Mouse (Mus musculus): Measurements from ENCODE around the gene Gtf2i. TPM values are rescaled to one million over a fixed set of nuclear protein-coding genes. Genes with fewer than 3 reads are reported as not detected.

Gtf2i gene
- polyA plus RNA-seq, 1 experiment from 2014 or later: 211 TPM

GRCm38 (mm10) chr5:134304639-134305038 lies 9.9 kb downstream of the Gtf2i start:
- H3K36me3 ChIP-seq (ENCODE audit: control insufficient read depth, insufficient read depth, low read length): peaks cover 41% of the 10 kb centered on the region
- WGBS: 78% methylated on average over 6 of the region's 6 CpGs

GRCm38 (mm10) chr5:134295277-134296050 lies 19.1 kb downstream of the Gtf2i start:
- 94% methylated on average over 16 of the region's 16 CpGs for WGBS
- peaks cover 37% of the 10 kb centered on the region for H3K36me3 ChIP-seq (ENCODE audit: control insufficient read depth, insufficient read depth, low read length)
- H3K9ac ChIP-seq (ENCODE audit: low read length): no peak overlapping the region
- no peaks in the 10 kb centered on the region for H3K4me1 ChIP-seq (ENCODE audit: control insufficient read depth, insufficient read depth, low read length)
- no peak overlapping the region for H3K27ac ChIP-seq (replicated peaks; ENCODE audit: low read depth, low read length)
- H3K4me2 ChIP-seq (ENCODE audit: low read depth, severe bottlenecking): no peak overlapping the region
- H3K9me3 ChIP-seq (ENCODE audit: control insufficient read depth, low read length): no peaks in the 10 kb centered on the region; the same call in 1 of the 2 replicates
- no peaks in the 10 kb centered on the region for H3K27me3 ChIP-seq (ENCODE audit: control insufficient read depth, insufficient read depth, low read length)
- no peak for ATAC-seq (ENCODE audit: insufficient number of reproducible peaks, low FRiP score, low TSS enrichment, low read depth)
- H3K4me3 ChIP-seq (ENCODE audit: low read depth, low read length): no peak overlapping the region
- DNase-seq (ENCODE audit: low spot score): no peak

More at GRCm38 (mm10) chr5:134304639-134305038, 9.9 kb downstream of the Gtf2i start:
- no peak overlapping the region for H3K9ac ChIP-seq (ENCODE audit: low read length)
- no peaks in the 10 kb centered on the region for H3K4me1 ChIP-seq (ENCODE audit: control insufficient read depth, insufficient read depth, low read length)
- no peak for ATAC-seq (ENCODE audit: insufficient number of reproducible peaks, low FRiP score, low TSS enrichment, low read depth)
- H3K27me3 ChIP-seq (ENCODE audit: control insufficient read depth, insufficient read depth, low read length): no peaks in the 10 kb centered on the region
- no peak overlapping the region for H3K4me3 ChIP-seq (ENCODE audit: low read depth, low read length)
- no peak overlapping the region for H3K27ac ChIP-seq (replicated peaks; ENCODE audit: low read depth, low read length)
- H3K9me3 ChIP-seq (ENCODE audit: control insufficient read depth, low read length): no peaks in the 10 kb centered on the region; the same call in 1 of the 2 replicates
- no peak for DNase-seq (ENCODE audit: low spot score)
- no peak overlapping the region for H3K4me2 ChIP-seq (ENCODE audit: low read depth, severe bottlenecking)

- Histone ChIP-seq H3K27me3 (ENCODE audit: control insufficient read depth, insufficient read depth, low read length) (no peaks in the 10 kb centered on the region), H3K9me3 (ENCODE audit: control insufficient read depth, low read length) (no peaks in the 10 kb centered on the region; the same call in 1 of the 2 replicates), H3K4me1 (ENCODE audit: control insufficient read depth, insufficient read depth, low read length) (no peaks in the 10 kb centered on the region), H3K36me3 (ENCODE audit: control insufficient read depth, insufficient read depth, low read length) (peaks cover 41% of the 10 kb centered on the region), H3K4me2 (ENCODE audit: low read depth, severe bottlenecking) (no peak overlapping the region), H3K9ac (ENCODE audit: low read length) (no peak overlapping the region), H3K4me3 (ENCODE audit: low read depth, low read length) (no peak overlapping the region), H3K27ac (replicated peaks; ENCODE audit: low read depth, low read length) (no peak overlapping the region)
- WGBS: 94% methylated on average over 7 of the region's 7 CpGs
- ATAC-seq (ENCODE audit: insufficient number of reproducible peaks, low FRiP score, low TSS enrichment, low read depth): no peak
- DNase-seq (ENCODE audit: low spot score): no peak
These were observed 20.0 kb downstream of the Gtf2i start for GRCm38 (mm10) chr5:134294606-134295005.

- ATAC-seq (ENCODE audit: insufficient number of reproducible peaks, low FRiP score, low TSS enrichment, low read depth) (no peak), DNase-seq (ENCODE audit: low spot score) (no peak)
- no peak overlapping the region for H3K4me3 ChIP-seq (ENCODE audit: low read depth, low read length)
- H3K36me3 ChIP-seq (ENCODE audit: control insufficient read depth, insufficient read depth, low read length): peaks cover 55% of the 10 kb centered on the region
- H3K9ac ChIP-seq (ENCODE audit: low read length): no peak overlapping the region
- H3K9me3 ChIP-seq (ENCODE audit: control insufficient read depth, low read length): no peaks in the 10 kb centered on the region
- no peak overlapping the region for H3K4me2 ChIP-seq (ENCODE audit: low read depth, severe bottlenecking)
- WGBS: 97% methylated on average over 6 of the region's 6 CpGs
- no peaks in the 10 kb centered on the region for H3K4me1 ChIP-seq (ENCODE audit: control insufficient read depth, insufficient read depth, low read length)
- H3K27ac ChIP-seq (replicated peaks; ENCODE audit: low read depth, low read length): no peak overlapping the region
- H3K27me3 ChIP-seq (ENCODE audit: control insufficient read depth, insufficient read depth, low read length): no peaks in the 10 kb centered on the region
These were observed 23.5 kb downstream of the Gtf2i start for GRCm38 (mm10) chr5:134291096-134291495.

GRCm38 (mm10) chr5:134289935-134290560 lies 24.5 kb downstream of the Gtf2i start:
- Histone ChIP-seq H3K4me3 (ENCODE audit: low read depth, low read length) (no peak overlapping the region), H3K4me2 (ENCODE audit: low read depth, severe bottlenecking) (no peak overlapping the region), H3K4me1 (ENCODE audit: control insufficient read depth, insufficient read depth, low read length) (no peaks in the 10 kb centered on the region), H3K27ac (replicated peaks; ENCODE audit: low read depth, low read length) (no peak overlapping the region), H3K36me3 (ENCODE audit: control insufficient read depth, insufficient read depth, low read length) (peaks cover 59% of the 10 kb centered on the region), H3K9ac (ENCODE audit: low read length) (no peak overlapping the region), H3K9me3 (ENCODE audit: control insufficient read depth, low read length) (no peaks in the 10 kb centered on the region), H3K27me3 (ENCODE audit: control insufficient read depth, insufficient read depth, low read length) (no peaks in the 10 kb centered on the region)
- ATAC-seq (ENCODE audit: insufficient number of reproducible peaks, low FRiP score, low TSS enrichment, low read depth) (no peak), DNase-seq (ENCODE audit: low spot score) (no peak)
- WGBS: 90% methylated on average over 12 of the region's 12 CpGs

GRCm38 (mm10) chr5:134288071-134288470 lies 26.5 kb downstream of the Gtf2i start:
- Histone ChIP-seq H3K4me2 (ENCODE audit: low read depth, severe bottlenecking) (no peak overlapping the region), H3K27ac (replicated peaks; ENCODE audit: low read depth, low read length) (no peak overlapping the region), H3K9ac (ENCODE audit: low read length) (no peak overlapping the region), H3K4me3 (ENCODE audit: low read depth, low read length) (no peak overlapping the region), H3K4me1 (ENCODE audit: control insufficient read depth, insufficient read depth, low read length) (no peaks in the 10 kb centered on the region), H3K9me3 (ENCODE audit: control insufficient read depth, low read length) (no peaks in the 10 kb centered on the region), H3K27me3 (ENCODE audit: control insufficient read depth, insufficient read depth, low read length) (no peaks in the 10 kb centered on the region), H3K36me3 (ENCODE audit: control insufficient read depth, insufficient read depth, low read length) (peaks cover 65% of the 10 kb centered on the region)
- DNase-seq (ENCODE audit: low spot score): no peak
- ATAC-seq (ENCODE audit: insufficient number of reproducible peaks, low FRiP score, low TSS enrichment, low read depth): no peak
- WGBS: 94% methylated on average over 3 of the region's 3 CpGs

GRCm38 (mm10) chr5:134284921-134285320 lies 29.6 kb downstream of the Gtf2i start:
- WGBS: 96% methylated on average over 12 of the region's 12 CpGs
- ATAC-seq (ENCODE audit: insufficient number of reproducible peaks, low FRiP score, low TSS enrichment, low read depth) (no peak), DNase-seq (ENCODE audit: low spot score) (no peak)
- no peaks in the 10 kb centered on the region for H3K4me1 ChIP-seq (ENCODE audit: control insufficient read depth, insufficient read depth, low read length)
- no peak overlapping the region for H3K4me3 ChIP-seq (ENCODE audit: low read depth, low read length)
- H3K27me3 ChIP-seq (ENCODE audit: control insufficient read depth, insufficient read depth, low read length): no peaks in the 10 kb centered on the region
- H3K27ac ChIP-seq (replicated peaks; ENCODE audit: low read depth, low read length): no peak overlapping the region
- H3K4me2 ChIP-seq (ENCODE audit: low read depth, severe bottlenecking): no peak overlapping the region
- H3K9ac ChIP-seq (ENCODE audit: low read length): no peak overlapping the region
- H3K9me3 ChIP-seq (ENCODE audit: control insufficient read depth, low read length): no peaks in the 10 kb centered on the region
- H3K36me3 ChIP-seq (ENCODE audit: control insufficient read depth, insufficient read depth, low read length): peaks cover 54% of the 10 kb centered on the region

- Histone ChIP-seq H3K36me3 (ENCODE audit: control insufficient read depth, insufficient read depth, low read length) (peaks cover 51% of the 10 kb centered on the region), H3K27ac (replicated peaks; ENCODE audit: low read depth, low read length) (no peak overlapping the region), H3K4me3 (ENCODE audit: low read depth, low read length) (no peak overlapping the region), H3K4me1 (ENCODE audit: control insufficient read depth, insufficient read depth, low read length) (no peaks in the 10 kb centered on the region), H3K9ac (ENCODE audit: low read length) (no peak overlapping the region), H3K9me3 (ENCODE audit: control insufficient read depth, low read length) (no peaks in the 10 kb centered on the region), H3K4me2 (ENCODE audit: low read depth, severe bottlenecking) (no peak overlapping the region), H3K27me3 (ENCODE audit: control insufficient read depth, insufficient read depth, low read length) (no peaks in the 10 kb centered on the region)
- ATAC-seq (ENCODE audit: insufficient number of reproducible peaks, low FRiP score, low TSS enrichment, low read depth) (no peak), DNase-seq (ENCODE audit: low spot score) (no peak)
- 95% methylated on average over 9 of the region's 9 CpGs for WGBS
These were observed 32.0 kb downstream of the Gtf2i start for GRCm38 (mm10) chr5:134282603-134283002.

Data from limb, embryonic 11.5 days (tissue).